Mouse (Mus musculus) left cerebral cortex, postnatal 36 days (tissue): ENCODE results near the gene Srebf2. TPM values are rescaled to one million over a fixed set of nuclear protein-coding genes. Genes with fewer than 3 reads are reported as not detected.

Source experiments
- DNase-seq, 2 experiments: peaks; one replicate each; pipeline ENCODE4 v3.0.0; 2021 to 2022; ENCODE audit warnings: low spot score in 2 of 2, mixed read lengths in 1 of 2
- intact Hi-C: fragments of 180-260 bp; cut with DNase I; formaldehyde crosslinking; loops from one replicate; pipeline ENCODE4 v1.15.1; 2025
- total RNA-seq, 2 experiments: library from RNA; stranded (reverse); gene quantifications; 2 replicates each; pipeline ENCODE4 v1.2.3; 2021

Gene Srebf2
- total RNA-seq, 2 experiments from 2014 or later, result 183 to 198 TPM

DNA sequence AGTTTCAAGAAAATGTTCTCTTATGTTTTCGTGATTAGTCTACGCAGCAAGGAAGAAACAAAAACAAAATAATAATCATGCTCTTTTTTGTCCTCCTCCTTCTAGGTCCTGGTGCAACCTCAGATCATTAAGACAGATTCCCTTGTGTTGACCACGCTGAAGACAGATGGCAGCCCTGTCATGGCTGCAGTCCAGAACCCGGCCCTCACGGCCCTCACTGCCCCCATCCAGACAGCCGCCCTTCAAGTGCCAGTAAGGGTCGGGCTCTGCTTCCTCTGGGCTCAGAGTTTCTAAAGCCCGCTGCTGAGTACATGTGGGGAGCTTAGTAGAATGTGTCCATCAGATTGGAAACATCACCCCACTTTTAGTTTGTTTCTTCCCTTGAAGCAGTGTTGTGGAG is 25.7 kb downstream of the Srebf2 start:
- intact Hi-C loops, result no loop called here
- no peak for DNase-seq

DNA sequence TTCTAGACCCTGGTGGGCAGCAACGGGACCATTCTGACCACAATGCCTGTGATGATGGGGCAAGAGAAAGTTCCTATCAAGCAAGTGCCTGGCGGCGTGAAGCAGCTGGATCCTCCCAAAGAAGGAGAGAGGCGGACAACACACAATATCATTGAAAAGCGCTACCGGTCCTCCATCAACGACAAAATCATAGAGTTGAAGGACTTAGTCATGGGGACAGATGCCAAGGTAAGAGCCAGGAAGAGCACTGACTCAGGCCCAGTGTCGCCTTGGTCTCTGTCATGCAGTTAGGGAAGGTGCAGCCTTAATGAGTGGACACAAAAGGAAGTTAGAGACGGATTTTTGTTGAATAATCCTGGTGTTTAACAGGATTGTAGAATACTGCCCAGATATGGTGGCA is 28.1 kb downstream of the Srebf2 start:
- DNase-seq, result no peak
- intact Hi-C loops, result no loop called here

DNA sequence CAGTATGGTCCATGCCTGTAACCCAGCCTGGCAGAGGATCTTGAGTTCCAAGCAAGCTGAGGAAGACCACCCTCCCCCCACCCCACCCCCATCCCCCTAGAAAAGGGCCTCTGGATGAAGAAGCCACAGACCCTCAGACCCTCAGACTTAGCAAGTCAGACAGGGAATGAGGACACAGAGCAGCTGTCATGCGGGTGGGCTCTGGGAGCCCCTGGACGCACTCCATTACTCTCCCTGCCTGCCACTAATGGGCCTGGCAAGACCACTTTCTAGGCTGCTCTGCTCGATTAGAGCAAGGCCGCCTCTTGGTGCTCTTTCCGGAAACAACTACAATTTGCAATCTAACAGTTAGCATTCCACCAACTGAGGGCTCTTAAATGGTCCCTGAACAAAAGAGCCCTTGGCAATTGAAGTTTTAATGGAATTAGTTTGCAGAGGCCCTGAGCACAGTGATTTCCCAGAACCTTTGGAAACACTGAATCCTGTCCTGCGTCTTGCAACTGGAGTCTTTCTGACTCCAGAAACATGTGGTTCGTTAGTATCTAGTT is 30.8 kb downstream of the Srebf2 start:
- intact Hi-C loops, result no loop called here

DNA sequence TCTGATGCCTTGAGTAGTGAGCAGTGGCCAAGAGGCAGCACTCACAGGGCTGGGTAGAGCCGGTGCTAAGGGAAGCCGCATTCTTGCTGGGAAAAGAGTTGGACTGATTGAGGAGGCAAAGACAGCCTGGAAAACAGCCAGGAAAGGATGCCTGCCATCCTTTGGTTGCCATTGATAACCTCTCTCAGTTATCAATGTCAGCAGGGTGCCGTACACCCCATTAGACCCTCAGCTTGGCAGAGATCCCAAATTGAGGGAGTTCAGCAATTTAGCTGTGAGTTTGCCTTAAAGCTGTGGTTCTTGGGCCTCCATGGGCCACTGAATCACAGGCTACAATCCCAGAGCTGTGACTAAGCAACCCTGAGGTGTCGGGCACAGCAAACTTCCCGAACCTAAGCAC is 34.1 kb downstream of the Srebf2 start:
- DNase-seq, result no peak
- intact Hi-C loops, result no loop called here

More for the DNA sequence above, 30.8 kb downstream of the Srebf2 start:
- DNase-seq, result no peak

DNA sequence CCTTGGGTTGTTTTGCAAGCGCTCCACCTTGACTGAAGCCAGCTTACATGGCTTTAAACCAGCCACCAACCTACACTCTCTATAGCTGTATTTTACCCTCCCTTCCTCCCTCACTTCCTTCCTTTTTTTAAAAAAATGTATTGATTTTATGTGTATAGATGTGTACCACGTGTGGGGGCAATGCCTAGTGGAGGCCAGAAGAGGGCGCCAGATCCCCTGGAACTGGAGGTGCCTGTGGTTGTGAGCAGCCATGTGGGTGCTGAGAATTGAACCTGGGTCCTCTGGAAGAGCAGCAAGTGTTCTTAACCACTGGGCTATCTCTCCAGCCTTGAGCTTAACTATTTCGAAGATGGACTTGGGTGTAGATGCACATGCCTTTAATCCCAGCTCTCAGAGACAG is 35.3 kb downstream of the Srebf2 start:
- no peak for DNase-seq
- intact Hi-C loops, result no loop called here

DNA sequence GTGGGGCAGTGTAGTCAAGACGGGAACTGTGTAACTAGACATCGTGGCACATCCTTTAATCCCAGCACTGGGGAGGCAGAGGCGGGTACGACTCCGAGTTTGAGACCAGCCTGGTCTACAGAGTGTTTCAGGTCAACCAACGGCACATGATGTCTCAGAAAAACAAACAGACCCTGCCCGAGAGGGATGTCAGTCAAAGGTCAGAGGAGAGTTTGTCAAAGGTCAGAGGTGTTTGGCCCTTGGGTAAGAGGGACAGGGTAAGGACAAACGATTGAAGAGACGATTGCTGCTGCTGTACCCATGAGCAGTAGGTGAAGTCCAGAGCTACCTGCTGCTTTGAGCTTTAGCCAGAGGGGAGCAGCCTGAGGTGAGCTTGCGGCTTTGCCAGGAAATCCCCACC is 36.6 kb downstream of the Srebf2 start:
- intact Hi-C loops, result no loop called here
- DNase-seq, result no peak

DNA sequence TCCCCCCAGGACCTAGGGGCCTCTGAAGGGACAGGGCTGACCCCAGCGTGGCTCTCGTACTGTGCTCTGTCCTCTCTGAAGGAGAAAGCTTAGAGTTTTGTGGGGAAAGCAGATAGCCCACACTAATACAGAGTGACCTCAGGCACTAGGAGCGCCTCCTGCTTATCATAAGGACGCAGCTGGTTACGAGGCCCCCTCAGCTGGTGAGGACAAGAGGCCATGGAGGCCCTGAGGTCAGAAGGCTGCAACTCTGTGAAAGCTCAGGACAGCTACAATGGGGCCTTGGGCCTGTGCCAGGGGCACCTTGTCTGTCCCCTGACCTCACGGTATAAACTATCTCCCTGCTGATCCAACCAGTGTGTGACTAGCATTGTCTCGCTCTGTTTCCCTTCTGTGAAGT is 37.2 kb downstream of the Srebf2 start:
- no peak for DNase-seq
- intact Hi-C loops, result no loop called here

DNA sequence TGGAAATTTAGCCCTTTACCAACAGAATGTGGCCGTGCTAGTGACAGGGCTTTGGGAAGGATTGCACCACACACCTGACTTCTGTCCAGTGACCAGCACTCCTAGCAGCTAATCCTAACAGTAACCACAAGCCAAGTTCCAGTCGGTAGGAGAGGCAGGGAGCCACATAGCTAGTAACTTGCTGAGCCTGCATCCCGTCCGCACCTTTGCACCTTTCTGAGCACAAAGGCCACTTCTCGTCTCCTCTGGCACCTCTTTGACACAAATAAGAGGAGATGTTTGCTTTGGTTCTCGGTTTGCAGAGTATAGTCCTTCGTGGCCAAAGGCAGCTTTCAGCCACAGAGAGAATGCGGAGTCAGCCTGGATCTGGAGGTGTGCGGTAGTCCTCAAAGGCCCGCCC is 37.7 kb downstream of the Srebf2 start:
- intact Hi-C loops, result no loop called here
- DNase-seq, result no peak

DNA sequence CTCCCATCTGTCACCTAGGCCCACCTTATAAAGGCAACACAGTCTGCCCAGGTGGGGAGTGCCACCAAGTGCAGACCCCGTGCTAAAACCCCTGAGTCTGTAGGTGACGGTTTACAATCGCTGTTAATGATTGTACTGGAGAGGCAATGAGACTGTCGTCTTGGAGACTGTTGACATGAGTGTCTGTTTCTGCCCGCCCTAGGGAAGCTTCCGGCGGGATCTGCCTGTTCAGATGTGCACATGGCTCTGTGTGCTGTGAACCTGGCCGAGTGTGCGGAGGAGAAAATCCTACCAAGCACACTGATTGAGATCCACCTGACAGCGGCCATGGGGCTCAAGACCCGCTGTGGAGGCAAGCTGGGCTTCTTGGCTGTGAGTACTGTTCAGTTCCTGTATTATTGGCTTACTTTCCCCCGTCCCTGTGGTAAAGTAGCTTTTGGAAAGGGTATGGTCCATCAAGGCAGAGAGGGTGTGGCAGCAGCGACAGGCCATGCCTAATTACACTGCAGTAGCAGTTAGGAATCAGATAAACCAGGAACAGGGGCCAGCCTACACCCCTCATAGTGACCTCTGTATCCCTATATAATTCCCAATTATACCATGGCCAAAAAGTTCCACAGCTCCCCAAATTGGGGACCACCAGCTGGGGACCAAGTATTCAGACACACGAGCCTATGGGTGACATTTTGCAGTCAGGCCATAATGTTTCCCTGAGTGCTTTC is 38.2 kb downstream of the Srebf2 start:
- intact Hi-C loops, result no loop called here

DNA sequence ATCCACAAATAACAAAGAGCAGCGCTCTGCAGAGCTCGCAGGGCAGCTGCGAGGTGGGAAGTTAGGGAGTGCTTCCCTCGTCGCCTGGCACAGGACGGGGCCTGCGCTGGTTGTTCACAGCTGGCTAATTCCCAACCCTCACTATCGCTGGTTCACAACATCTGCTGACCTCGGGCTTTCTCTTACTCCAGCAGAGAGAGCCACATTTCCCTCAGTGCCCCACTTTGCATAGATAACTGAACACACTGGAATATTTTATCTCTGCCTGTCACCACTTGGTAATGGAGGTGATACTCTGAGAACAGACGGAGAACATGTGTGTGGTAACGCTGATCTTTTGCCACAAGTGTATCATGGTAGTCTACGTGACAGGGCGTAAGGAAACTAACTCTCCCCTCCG is 39.1 kb downstream of the Srebf2 start:
- DNase-seq, result no peak
- intact Hi-C loops, result no loop called here

More for the DNA sequence above, 38.2 kb downstream of the Srebf2 start:
- DNase-seq, result no peak

DNA sequence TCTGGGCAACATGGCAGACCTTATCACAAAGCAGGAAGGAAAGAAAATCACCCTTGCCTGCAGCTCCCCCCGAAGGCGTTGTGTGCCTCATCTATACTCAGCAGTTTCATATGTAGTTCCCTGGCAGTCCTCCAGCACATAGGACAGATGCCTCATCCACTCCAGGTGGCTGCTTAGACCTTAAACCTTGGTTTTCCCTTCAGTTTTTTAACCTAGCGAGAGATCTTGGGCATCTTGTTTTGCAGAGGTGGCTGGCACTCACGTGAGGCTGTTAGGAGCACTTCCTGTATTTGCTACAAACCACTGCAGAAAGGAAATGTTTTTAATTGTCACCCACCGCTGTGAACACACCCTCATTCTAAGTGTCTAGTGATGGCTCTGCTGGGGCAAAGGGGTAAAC is 40.0 kb downstream of the Srebf2 start:
- intact Hi-C loops, result no loop called here
- DNase-seq, result no peak

DNA sequence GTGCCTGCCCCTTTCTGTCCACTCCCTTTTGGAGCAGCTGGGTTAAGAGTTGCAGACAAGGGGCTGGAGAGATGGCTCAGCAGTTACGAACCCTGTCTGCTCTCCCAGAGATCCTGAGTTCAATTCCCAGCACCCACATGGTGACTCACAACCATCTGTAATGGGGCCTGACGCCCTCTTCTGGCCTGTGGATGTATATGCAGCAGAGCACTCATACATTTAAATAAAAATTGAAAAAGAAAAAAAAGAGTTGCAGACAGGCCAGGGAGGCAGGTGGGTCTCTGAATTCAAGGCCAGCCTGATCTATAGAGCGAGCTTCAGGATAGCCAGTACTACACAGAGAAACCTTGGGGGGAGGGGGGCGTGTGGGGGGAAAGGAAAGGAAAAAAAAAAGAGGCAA is 40.4 kb downstream of the Srebf2 start:
- intact Hi-C loops, result no loop called here
- DNase-seq, result no peak

DNA sequence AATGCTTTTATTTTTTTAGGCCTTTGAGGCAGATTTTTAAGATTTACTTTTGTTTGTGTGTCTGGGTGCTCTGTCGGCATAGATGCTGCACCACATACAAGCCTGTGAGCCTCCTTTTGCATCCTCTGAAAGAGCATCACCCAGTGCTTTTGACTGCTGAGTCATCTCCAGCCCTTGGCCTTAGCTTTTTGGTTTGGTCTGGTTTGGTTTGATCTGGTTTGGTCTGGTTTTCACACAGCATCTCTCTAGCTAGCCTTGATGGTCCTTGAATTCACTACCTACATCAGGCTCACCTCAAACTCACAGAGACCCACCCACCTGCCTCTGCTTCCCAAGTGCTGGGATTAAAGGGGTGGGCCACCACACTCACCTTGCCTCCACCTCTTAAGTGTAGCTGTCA is 40.9 kb downstream of the Srebf2 start:
- no peak for DNase-seq
- intact Hi-C loops, result no loop called here

DNA sequence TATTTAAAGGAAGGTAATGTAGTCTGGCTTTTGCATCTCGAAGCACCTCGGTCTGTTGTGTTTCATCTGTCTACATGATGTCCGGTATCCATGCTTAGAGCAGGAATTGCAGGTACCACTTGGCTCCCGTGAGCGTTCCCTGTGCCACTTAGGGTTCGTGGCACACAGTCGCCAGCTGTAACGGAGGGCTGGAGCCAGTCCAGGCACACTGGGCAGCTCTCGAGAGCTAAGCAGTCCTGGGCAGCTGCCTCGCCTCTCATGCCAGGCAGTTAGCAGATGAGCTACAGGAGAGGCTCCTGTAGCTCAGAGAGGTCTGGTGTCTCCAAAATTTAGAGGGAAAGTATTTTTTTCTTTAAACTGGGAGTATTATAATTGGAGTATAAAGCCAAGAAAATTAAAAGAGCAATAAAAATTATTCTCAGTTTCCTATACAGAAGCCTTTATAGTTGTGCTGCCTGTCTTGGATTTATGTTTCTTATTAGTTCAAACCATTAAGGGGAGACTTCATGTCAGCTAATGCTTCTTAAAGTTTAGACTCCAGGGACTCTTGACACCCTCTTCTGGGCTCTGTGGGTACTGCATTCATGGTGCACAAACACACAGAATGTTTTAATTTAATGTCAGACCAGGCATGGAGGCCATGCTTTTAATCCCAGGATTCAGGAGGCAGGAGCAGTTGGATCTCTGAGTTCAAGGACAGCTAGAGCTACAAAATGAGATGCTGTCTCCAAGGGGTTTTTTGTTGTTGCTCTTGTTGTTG is 41.7 kb downstream of the Srebf2 start:
- intact Hi-C loops, result no loop called here
- DNase-seq, result no peak

DNA sequence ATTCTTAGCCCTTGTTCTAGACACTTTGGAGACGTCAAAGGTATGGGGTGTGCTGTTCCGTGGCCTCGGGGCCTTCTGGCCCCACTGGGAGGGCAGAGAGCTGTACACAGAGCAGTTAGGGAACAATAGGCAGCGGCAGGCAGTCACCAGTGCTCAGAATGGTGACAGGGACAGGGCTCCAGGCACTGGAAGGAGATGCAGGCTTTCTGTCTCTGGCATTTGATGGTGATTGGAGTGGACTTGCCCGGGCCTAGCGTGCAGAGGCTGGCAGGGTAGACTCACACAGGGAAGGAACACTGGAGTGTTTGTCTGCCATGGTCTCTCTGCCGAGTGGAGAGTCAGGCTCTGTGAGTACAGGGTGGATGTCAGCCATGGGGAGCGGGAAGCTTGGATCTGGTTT is 45.6 kb downstream of the Srebf2 start:
- no peak for DNase-seq
- intact Hi-C loops, result no loop called here

DNA sequence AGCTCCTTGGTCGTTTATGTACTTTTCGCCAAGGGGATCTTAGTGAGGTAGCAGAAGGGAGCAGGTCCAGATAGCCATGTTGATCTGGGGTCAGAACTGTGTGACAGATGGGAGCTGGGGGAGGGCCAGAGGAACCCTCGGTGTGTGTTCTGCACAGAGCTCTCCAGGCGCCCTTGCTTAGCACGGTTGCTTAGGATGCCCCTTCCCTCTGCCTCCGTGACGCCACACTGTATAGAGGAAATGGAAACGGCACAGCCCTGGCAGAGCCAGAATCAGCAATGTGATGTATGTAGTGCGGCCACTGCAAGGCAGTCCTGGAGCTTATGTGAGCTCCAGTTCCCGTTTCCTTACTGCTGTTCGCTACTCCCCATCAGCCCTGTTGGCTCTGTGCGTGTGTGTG is 49.3 kb downstream of the Srebf2 start:
- no peak for DNase-seq
- intact Hi-C loops, result no loop called here

DNA sequence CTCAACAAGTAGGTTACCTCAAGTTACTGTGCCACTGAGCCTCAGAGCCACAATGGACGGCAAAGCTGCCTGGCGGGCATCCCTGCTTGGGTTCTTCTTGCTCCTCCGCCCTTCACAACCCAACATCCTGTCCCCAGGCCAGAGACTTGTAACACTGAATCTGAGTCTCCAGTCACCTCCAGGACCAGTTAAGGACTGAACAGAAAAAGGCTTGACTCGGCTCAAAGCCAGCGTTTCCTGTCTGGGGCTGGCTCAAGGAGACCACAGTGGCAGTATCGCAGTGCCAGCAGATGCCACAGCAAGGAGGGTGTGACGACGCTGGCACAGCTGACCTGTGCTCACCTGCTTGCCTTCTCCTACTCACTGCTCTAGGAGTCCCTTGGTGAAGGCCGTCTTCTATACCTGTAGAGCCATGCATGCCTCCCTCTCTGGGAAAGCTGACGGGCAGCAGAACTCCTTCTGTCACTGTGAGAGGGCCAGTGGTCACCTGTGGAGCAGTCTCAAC is 50.3 kb downstream of the Srebf2 start:
- intact Hi-C loops, result no loop called here
- no peak for DNase-seq

DNA sequence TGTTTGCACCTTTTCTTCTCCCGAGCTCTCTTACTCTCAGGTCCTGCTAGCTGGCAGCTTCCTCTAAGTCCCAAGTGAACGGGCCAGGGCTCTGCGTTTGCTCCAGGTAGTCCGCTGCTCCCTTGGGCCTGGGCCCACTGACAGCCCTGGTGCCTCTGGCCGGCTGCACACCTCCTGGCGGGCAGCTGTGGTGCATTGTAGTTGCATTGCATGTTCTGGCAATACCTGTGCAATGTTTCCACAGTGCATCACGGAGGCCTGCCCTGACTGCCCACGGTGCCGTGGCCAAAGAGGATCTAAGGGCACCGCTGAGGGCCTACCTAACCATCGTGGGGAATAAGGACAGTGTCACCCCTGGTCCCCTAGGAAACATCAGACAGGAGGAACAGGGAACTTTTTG is 51.0 kb downstream of the Srebf2 start:
- intact Hi-C loops, result no loop called here
- no peak for DNase-seq

DNA sequence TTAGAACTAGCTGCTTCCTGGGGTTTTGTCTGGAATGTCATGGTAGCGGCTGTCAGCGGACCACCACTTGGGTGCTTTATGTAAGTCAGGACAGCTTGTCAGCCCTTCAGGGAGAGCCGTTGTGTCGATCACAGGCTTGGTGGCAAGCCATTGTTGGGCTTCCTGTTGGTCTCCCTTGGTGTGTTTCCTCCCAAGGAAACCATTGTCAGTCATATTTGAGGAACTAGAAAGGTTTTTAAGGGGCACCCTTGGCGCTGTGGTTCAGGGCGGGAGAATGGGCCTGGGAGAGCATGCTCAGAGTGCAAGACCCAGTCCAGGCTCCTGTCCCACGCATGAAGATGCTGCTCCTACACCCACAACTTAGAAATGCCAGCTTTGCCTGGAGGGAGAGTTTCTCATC is 51.4 kb downstream of the Srebf2 start:
- intact Hi-C loops, result no loop called here

DNA sequence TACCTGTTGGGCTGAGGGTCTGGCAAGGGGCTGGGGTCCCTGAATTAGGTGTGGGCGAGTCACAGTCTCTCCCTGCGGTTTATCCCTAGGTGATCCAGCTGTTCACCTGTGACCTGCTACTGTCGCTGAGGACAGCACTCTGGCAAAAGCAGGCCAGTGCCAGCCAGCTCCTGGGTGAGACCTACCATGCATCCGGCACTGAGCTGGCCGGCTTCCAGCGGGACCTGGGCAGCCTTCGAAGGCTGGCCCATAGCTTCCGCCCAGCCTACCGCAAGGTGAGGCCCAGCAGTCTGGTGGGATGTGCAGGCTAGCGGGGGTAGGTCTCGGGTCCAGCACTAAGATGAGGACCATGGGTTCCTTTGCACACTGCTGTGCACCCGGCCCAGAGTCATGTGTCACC is 52.6 kb downstream of the Srebf2 start:
- DNase-seq, result no peak
- intact Hi-C loops, result no loop called here

More for the DNA sequence above, 51.4 kb downstream of the Srebf2 start:
- no peak for DNase-seq

DNA sequence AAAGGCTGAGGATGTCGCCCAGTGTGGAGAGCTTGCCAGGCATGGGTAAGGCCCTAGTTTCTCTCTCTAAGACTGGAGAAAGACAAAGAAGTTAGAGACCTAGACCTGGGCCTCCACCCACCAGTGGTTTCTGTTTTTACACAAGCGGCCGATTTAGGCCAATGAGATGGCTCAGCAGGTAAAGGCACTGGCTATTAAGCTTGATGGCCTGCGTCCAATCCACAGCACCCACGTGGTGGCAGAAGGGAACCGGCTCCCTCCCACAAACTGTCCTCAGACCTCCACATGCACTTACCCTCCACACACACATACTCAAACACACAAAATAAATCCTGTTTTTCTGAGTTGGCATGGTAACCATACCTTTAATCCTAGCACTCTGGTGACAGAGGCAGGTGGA is 55.1 kb downstream of the Srebf2 start:
- intact Hi-C loops, result no loop called here
- DNase-seq, result no peak
